Mouse (Mus musculus): Measurements from ENCODE around the gene Hk1.

Hk1 gene

GRCm38 (mm10) chr10:62379808-62380207, at the start of gene Hk1:
TSS of gene Hk1 (minus strand) at chr10:62379908.
- DNase-seq (ENCODE audit: low spot score) = no peak

DNA sequence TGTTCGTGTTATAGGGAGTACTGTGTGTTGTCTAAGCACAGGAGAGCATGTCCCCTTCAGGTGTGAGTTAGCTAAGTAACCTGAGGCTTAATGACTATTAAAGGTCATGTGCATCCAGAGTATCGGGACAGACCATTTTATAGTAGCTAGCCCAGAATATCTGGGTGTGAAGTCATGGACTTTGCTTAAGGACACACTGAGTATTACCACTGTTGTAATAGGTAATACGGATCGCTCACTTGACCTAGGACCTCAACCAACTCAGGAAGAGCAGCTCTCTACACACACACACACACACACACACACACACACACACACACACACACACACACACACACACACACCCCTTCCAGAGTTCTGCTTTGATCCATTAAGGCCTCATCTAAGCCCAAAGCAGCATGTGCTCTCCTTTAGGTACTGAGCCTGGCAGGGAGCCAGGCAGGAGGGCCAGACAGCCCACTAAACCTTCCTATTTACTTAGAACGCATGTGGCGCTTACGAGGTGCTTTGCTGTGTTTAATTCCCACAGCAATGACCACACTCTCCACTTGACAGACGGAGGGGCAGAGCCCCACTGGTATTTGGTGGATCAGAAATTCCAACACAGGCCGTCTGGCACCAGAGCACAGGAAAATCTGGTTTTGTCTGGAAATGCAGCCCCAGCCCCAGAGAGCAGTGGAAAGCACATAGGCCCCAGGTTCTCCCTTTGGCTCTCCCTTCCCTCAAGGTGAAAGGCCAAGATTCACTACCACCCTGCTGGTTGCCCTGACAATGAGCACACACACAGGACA, 45.6 kb upstream of the Hk1 start:
- DNase-seq (ENCODE audit: low spot score) = no peak

GRCm38 (mm10) chr10:62422255-62422654, 42.5 kb upstream of the Hk1 start, which contains the start of gene Hkdc1:
TSS of gene Hkdc1 (minus strand) at chr10:62422491.
- DNase-seq (ENCODE audit: low spot score) = no peak

DNA sequence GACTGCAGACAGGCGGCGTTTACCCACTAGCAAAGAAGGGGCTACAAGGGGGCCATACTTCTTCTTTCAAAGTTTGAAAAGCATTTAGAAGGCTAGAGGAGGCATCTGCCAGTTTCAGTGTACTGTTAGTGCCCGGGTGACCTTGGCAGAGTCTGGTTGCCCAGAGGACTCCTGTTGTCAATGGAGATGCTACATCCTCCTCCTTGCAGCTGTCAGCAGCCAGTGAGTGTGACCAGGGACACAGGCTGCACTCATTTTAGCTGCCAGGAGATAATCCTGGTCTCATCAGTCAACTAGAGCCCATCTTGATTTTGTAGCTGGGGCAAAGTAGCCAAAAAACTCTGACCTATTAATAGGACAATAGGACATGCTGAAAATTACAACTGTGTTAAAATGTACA, 41.4 kb upstream of the Hk1 start:
- no peak for DNase-seq (ENCODE audit: low spot score)

DNA sequence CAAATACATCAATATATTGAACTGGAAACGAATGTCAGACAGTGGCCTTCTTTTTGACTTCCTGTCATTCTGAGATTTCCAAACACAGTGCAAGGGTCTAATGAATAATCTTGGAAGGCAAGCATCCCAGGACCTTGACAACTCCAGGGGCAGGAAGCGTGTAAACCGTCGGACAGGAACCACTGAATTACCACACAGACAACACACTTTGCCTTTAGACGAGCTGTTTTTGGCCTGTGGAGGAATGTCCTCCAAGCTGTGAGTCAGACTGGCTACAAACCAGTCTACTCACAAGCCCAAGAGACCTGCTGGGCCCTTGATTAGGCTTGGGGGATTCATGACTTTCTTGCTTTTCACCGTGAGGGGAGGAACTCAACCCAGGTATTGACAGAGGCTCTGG, 40.7 kb upstream of the Hk1 start:
- no peak for DNase-seq (ENCODE audit: low spot score)

- no peak for DNase-seq (ENCODE audit: low spot score)
Observed at GRCm38 (mm10) chr10:62419422-62419821, 39.7 kb upstream of the Hk1 start.

- no peak for DNase-seq (ENCODE audit: low spot score)
Observed at GRCm38 (mm10) chr10:62418831-62419356, 39.2 kb upstream of the Hk1 start.

DNA sequence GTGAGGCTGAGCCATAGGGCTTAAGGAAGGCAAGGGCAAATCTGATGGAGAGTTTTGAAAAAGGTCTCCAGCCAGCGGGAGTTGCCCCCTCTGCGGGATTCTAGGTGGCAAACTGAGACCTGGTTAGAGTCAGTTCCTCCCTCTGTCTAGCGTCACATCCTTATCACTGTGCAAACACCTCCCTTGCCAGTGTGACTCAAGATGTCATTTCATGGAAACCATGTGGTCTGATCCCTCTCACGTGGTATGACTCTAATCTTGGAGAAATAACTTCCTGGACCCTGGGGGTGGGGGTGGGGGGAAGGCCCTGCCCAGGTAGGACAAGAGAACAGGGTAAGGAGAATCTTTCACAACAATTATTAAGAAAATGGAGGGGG, 33.9 kb upstream of the Hk1 start:
- no peak for DNase-seq (ENCODE audit: low spot score)

GRCm38 (mm10) chr10:62412906-62413605, 33.3 kb upstream of the Hk1 start:
- DNase-seq (ENCODE audit: low spot score) = no peak

GRCm38 (mm10) chr10:62411431-62412410, 32.0 kb upstream of the Hk1 start:
- DNase-seq (ENCODE audit: low spot score) = no peak

- peak; percentile 64 for DNase-seq (ENCODE audit: low spot score)
Observed at GRCm38 (mm10) chr10:62410943-62411342, 31.2 kb upstream of the Hk1 start.

GRCm38 (mm10) chr10:62404901-62405300, 25.2 kb upstream of the Hk1 start:
- DNase-seq (ENCODE audit: low spot score) = no peak

GRCm38 (mm10) chr10:62401641-62402111, 22.0 kb upstream of the Hk1 start:
- peak; percentile 27 for DNase-seq (ENCODE audit: low spot score)

- DNase-seq (ENCODE audit: low spot score) = no peak
Observed at GRCm38 (mm10) chr10:62383011-62383410, 3.3 kb upstream of the Hk1 start.

DNA sequence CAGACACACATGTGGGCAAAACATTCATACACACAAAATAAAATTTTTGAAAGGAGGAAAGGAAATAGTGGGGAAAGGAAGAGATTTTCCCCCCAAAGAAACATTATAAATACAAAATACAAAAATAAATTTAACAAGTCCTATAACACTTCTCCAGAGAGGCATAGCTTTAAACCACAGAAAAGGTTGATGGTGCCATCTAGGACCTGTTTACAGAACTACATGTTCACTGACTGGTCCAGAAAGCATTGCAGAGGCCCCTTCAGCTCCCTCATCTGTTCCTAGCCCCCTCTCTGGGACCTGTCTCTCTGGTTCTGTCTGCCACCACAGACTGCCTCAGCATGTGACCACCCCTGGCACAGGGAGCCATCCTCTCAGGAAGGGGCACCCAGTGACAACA, 1.2 kb upstream of the Hk1 start:
- DNase-seq (ENCODE audit: low spot score) = no peak

DNA sequence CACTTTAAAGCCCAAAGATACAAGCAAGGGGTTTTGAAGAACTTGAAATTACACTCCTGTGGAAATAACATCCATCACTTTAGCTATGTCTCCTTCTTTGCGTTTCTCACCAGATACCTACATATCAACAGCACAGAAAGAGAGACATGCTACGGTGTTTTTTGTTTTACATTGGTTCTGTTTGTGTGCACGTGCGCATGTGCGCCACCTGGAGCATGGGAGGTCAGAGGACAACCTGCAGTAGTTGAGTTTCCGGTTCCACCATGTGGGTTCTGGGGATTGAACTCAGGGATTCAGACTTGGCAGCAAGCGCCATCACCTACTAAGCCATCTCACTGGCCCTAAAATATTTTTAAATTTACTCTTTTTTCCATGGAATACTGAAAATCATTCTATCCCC, 20.9 kb downstream of the Hk1 start:
- DNase-seq (ENCODE audit: low spot score) = no peak

GRCm38 (mm10) chr10:62356105-62356730, 23.5 kb downstream of the Hk1 start:
- peak; percentile 60 for DNase-seq (ENCODE audit: low spot score)

- DNase-seq (ENCODE audit: low spot score) = no peak
Observed at GRCm38 (mm10) chr10:62345147-62345546, 34.6 kb downstream of the Hk1 start.

DNA sequence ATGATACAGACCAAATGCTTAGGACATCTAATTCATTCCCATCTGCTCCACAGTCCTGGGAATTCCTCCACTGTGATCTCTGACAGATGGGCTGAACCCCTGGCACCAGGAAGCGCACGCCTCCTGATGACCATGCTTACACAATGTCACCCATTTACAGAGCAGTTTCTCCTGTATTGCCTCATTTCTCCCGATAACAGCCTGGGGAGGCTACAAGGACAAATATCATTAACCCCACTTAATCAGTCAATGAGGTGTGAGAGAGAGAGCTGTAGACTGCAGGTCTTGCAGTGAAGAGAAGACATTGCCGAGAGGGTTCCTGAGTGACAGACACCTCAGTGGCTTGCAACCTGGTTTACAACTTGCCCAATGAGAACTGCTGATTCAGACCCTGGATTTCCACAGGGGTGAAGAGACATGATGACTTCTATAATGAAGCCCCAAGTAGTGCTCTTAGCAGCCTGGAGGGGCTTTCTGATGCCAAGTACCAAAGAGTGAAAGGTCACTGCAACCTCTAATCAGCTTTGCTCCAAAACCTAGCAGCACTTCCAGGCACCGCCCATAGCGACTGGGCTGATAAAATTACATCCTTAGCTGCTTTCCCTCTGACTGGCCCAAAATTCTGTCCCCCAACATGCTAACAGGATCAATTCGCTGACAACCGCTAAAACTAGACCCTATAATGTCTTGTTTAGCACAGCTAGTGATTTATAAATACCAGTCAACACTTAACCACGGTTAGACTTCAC, 35.5 kb downstream of the Hk1 start:
- DNase-seq (ENCODE audit: low spot score) = no peak

- no peak for DNase-seq (ENCODE audit: low spot score)
Observed at GRCm38 (mm10) chr10:62342512-62342911, 37.2 kb downstream of the Hk1 start.

DNA sequence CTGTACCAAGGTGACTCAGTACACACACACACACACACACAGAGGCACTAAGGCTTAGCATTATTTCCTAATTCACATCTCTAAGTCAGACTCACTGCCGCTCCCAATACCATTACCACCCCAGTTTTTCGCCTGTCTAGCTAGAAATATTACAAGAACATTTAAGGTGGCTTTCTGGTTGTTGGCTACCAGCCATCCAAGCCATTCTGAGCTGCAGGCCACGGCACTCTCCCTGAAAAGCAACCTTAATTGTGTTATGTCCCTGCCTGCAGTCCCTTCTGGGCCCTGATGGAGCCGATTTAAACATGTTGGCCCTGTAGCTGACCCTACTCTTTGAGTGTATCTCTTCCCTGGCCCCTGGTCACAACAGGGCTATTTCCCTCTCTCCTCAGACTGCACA, 37.8 kb downstream of the Hk1 start:
- DNase-seq (ENCODE audit: low spot score) = no peak
